Mouse (Mus musculus) bone marrow macrophage, adult 2 months (primary cell): ENCODE data around the gene Ykt6.

Source experiments
- CTCF ChIP-seq: IDR thresholded peaks from 2 replicates; pipeline ENCODE4 v1.5.1; 2012; ENCODE audit warnings: low read depth, mild to moderate bottlenecking, low read length, moderate library complexity
- POLR2A ChIP-seq: IDR thresholded peaks from 2 replicates; pipeline ENCODE4 v1.6.1; 2012; ENCODE audit warnings: mild to moderate bottlenecking, low read depth, low read length, borderline replicate concordance

- no peak for TF ChIP-seq CTCF
- TF ChIP-seq POLR2A: no peak
Observed at GRCm38 (mm10) chr11:5983629-5984028, 28.1 kb downstream of the Ykt6 start.
